In the genomic region with DNA sequence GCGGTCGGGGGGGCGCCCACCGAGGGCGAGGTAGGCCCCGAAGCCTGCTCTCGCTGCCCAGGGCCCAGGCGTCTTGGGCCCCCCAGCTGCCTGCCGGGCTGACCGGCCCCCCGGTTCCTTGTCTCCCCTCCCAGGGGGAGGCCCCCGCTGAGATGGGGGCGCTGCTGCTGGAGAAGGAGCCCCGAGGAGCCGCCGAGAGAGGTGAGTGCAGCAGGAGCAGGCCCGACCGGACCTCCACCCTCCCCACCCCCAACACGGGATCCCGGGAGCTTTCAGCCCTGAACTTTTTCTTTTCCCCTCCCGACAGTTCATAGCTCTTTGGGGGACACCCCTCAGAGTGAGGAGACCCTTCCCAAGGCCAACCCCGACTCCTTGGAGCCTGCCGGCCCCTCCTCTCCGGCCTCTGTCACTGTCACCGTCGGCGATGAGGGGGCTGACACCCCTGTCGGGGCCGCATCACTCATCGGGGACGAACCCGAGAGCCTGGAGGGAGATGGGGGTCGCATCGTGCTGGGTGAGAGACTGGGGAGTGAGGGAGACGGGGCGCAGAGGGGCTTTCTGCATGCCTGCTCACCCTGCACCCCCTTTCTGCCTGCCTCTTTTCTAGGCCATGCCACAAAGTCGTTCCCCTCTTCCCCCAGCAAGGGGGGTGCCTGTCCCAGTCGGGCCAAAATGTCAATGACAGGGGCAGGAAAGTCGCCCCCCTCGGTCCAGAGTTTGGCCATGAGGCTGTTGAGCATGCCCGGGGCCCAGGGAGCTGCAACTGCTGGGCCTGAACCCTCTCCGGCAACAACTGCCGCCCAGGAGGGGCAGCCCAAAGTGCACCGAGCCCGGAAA, we compare ENCODE assay signal across 8 mouse cellular contexts. TPM values are rescaled to one million over a fixed set of nuclear protein-coding genes. Genes with fewer than 3 reads are reported as not detected.
DNase-seq lines count a peak whose midpoint lies in the region; ATAC-seq and TF ChIP-seq lines count a peak whose summit lies in the region.

No protein-coding gene starts in this region.

- ATAC-seq in forebrain, embryonic 12.5 days (ENCODE audit: low FRiP score), result peak; percentile 2; the same call in 1 of the 2 replicates
- peak; percentile 4; the same call in 1 of the 2 replicates for ATAC-seq in hindbrain, embryonic 15.5 days (ENCODE audit: low FRiP score, low read depth)

- no peaks in the 10 kb centered on the region for H3K27me3 ChIP-seq in forebrain, embryonic 12.5 days
- H3K27me3 ChIP-seq in hindbrain, embryonic 15.5 days, result no peaks in the 10 kb centered on the region
- no peaks in the 10 kb centered on the region for H3K27me3 ChIP-seq in myocyte (ENCODE audit: control insufficient read depth, insufficient read depth, insufficient read length)

- TF ChIP-seq CTCF in left cerebral cortex, adult 2 months (IDR thresholded peaks at IDR 0.05), result no peak
- no peak for TF ChIP-seq CTCF in bone marrow, adult 2 months (IDR thresholded peaks at IDR 0.05; ENCODE audit: control insufficient read depth, insufficient read depth, low read length)

- no peak; the same call in 1 of the 2 replicates for TF ChIP-seq POLR2A in bone marrow, adult 2 months (IDR thresholded peaks at IDR 0.05; ENCODE audit: borderline replicate concordance, control insufficient read depth, low read depth, low read length)
- TF ChIP-seq POLR2A in myocyte (IDR thresholded peaks at IDR 0.05; ENCODE audit: insufficient read length, low read depth), result peak; percentile 8

- WGBS in bone marrow, adult 2 months, result 2% methylated on average over 42 of the region's 45 CpGs
- WGBS in forebrain, embryonic 12.5 days, result 2% methylated on average over 39 of the region's 45 CpGs
- WGBS in hindbrain, embryonic 15.5 days, result 0% methylated on average over 33 of the region's 45 CpGs

- peaks cover 5% of the 10 kb centered on the region for H3K4me1 ChIP-seq in bone marrow, adult 2 months (ENCODE audit: control insufficient read depth, insufficient read depth, low read length)
- peaks cover 43% of the 10 kb centered on the region for H3K4me1 ChIP-seq in forebrain, embryonic 12.5 days
- peaks cover 48% of the 10 kb centered on the region for H3K4me1 ChIP-seq in hindbrain, embryonic 15.5 days (replicated peaks)

- peak overlapping the region; percentile 87 for H3K27ac ChIP-seq in left cerebral cortex, adult 2 months
- peak overlapping the region; percentile 76 for H3K27ac ChIP-seq in bone marrow, adult 2 months (ENCODE audit: control insufficient read depth, insufficient read depth, low read depth, low read length, poor library complexity)
- peak overlapping the region; percentile 98 for H3K27ac ChIP-seq in forebrain, embryonic 12.5 days
- peak overlapping the region; percentile 98 for H3K27ac ChIP-seq in hindbrain, embryonic 15.5 days (replicated peaks)

- peak; percentile 37 to 38 for DNase-seq in left cerebral cortex, adult 2 months (ENCODE audit: extremely low spot score in 1 of 2, low spot score in 2 of 2)
- no peak for DNase-seq in left cerebral cortex, adult 8-10 months (ENCODE audit: low spot score in 2 of 2)
- peak; percentile 52 for DNase-seq in liver
- DNase-seq in thymus, postnatal 10 days (ENCODE audit: low spot score in 2 of 2), result peak; percentile 44 to 52

- H3K9ac ChIP-seq in forebrain, embryonic 12.5 days, result peak overlapping the region; percentile 99
- H3K9ac ChIP-seq in hindbrain, embryonic 15.5 days, result peak overlapping the region; percentile 99

- peak overlapping the region; percentile 70 for H3K4me3 ChIP-seq in left cerebral cortex, adult 2 months
- peak overlapping the region; percentile 84 for H3K4me3 ChIP-seq in bone marrow, adult 2 months (replicated peaks; ENCODE audit: control insufficient read depth, low read depth, low read length)
- peak overlapping the region; percentile 100 for H3K4me3 ChIP-seq in forebrain, embryonic 12.5 days (replicated peaks)
- peak overlapping the region; percentile 92 for H3K4me3 ChIP-seq in hindbrain, embryonic 15.5 days
- peak overlapping the region; percentile 91 for H3K4me3 ChIP-seq in myocyte

- H3ac ChIP-seq in myocyte (ENCODE audit: control insufficient read depth, insufficient read length), result peak overlapping the region; percentile 75

- peak overlapping the region; percentile 98 for H3K4me2 ChIP-seq in forebrain, embryonic 12.5 days
- peak overlapping the region; percentile 96 for H3K4me2 ChIP-seq in hindbrain, embryonic 15.5 days
- peak overlapping the region; percentile 80 for H3K4me2 ChIP-seq in myocyte (ENCODE audit: low read depth)

- H3K36me3 ChIP-seq in forebrain, embryonic 12.5 days (replicated peaks), result peaks cover 41% of the 10 kb centered on the region
- H3K36me3 ChIP-seq in hindbrain, embryonic 15.5 days, result peaks cover 30% of the 10 kb centered on the region
- H3K36me3 ChIP-seq in myocyte (ENCODE audit: control insufficient read depth, insufficient read depth), result peaks cover 4% of the 10 kb centered on the region

- H3K9me3 ChIP-seq in forebrain, embryonic 12.5 days, result no peaks in the 10 kb centered on the region
- H3K9me3 ChIP-seq in hindbrain, embryonic 15.5 days, result no peaks in the 10 kb centered on the region

- H3K79me2 ChIP-seq in myocyte (ENCODE audit: control insufficient read depth, insufficient read depth), result peaks cover 28% of the 10 kb centered on the region

- intact Hi-C loops in left cerebral cortex, adult 2 months (cut with DNase I), result loop anchor here (2.0 to 10.0 kb wide), 2 partner anchors 32 to 774 kb away; a partner anchor contains a TSS

TF ChIP-seq in myocyte, 11 proteins besides CTCF, POLR2A, EP300 and RAD21:
- TF ChIP-seq MYOG (IDR thresholded peaks at IDR 0.05; ENCODE audit: control insufficient read depth in 1 of 3, insufficient read depth in 1 of 3, insufficient read length in 2 of 3, low read depth in 2 of 3), result peak in 1 of 3 experiments; percentile 37
- no peak for TF ChIP-seq USF1 (IDR thresholded peaks at IDR 0.05; ENCODE audit: low read depth)

RNA-seq across cellular contexts. Expression of a gene that starts 1.0 kb away (rescaled TPM):
- 100 to 1,000 TPM; 175 to 184 TPM for total RNA-seq in left cerebral cortex, adult 2 months (2021)
- 100 to 1,000 TPM; 182 to 191 (median 185) TPM for total RNA-seq in left cerebral cortex, adult 8-10 months (2022)
- 60.6 and 104 TPM in 2 replicates for polyA plus RNA-seq in bone marrow, adult 2 months (2011; ENCODE audit: insufficient read depth, insufficient read length, low replicate concordance, missing spikeins)
- polyA plus RNA-seq in forebrain, embryonic 12.5 days (2016; fragmentation: Nextera tagmentation; extraction: Ambion mirVana), result 111 and 114 TPM in 2 replicates
- 90.9 and 96.7 TPM in 2 replicates for polyA plus RNA-seq in hindbrain, embryonic 15.5 days (2015; fragmentation: Nextera tagmentation; extraction: Ambion mirVana)
- 94.5 TPM for polyA plus RNA-seq in myocyte (2012; fragmentation: generic; extraction: Trizol)

RNA-seq across cellular contexts. Expression of a gene that starts 1.2 kb away (rescaled TPM):
- total RNA-seq in left cerebral cortex, adult 2 months (2021), result 1 to 10 TPM; 2.1 to 2.2 TPM
- total RNA-seq in left cerebral cortex, adult 8-10 months (2022), result 1 to 10 TPM; 1.6 to 5.9 (median 4.0) TPM
- 3.7 and 5.9 TPM in 2 replicates for polyA plus RNA-seq in bone marrow, adult 2 months (2011; ENCODE audit: insufficient read depth, insufficient read length, low replicate concordance, missing spikeins)
- 1.3 and 1.6 TPM in 2 replicates for polyA plus RNA-seq in forebrain, embryonic 12.5 days (2016; fragmentation: Nextera tagmentation; extraction: Ambion mirVana)
- polyA plus RNA-seq in hindbrain, embryonic 15.5 days (2015; fragmentation: Nextera tagmentation; extraction: Ambion mirVana), result 2.4 and 3.7 TPM in 2 replicates
- 0.43 TPM for polyA plus RNA-seq in myocyte (2012; fragmentation: generic; extraction: Trizol)

RNA-seq across cellular contexts. Expression of a gene that starts 15.0 kb away (rescaled TPM):
- total RNA-seq in left cerebral cortex, adult 2 months (2021), result under 1 TPM; 0.45 to 0.79 TPM
- total RNA-seq in left cerebral cortex, adult 8-10 months (2022), result under 1 TPM; 0.33 to 0.66 (median 0.51) TPM
- polyA plus RNA-seq in bone marrow, adult 2 months (2011; ENCODE audit: insufficient read depth, insufficient read length, low replicate concordance, missing spikeins), result 1.3 TPM in 1 of 2 replicates, not detected in the other
- not detected in 2 replicates for polyA plus RNA-seq in forebrain, embryonic 12.5 days (2016; fragmentation: Nextera tagmentation; extraction: Ambion mirVana)
- polyA plus RNA-seq in hindbrain, embryonic 15.5 days (2015; fragmentation: Nextera tagmentation; extraction: Ambion mirVana), result 0.09 TPM in 1 of 2 replicates, not detected in the other
- polyA plus RNA-seq in myocyte (2012; fragmentation: generic; extraction: Trizol), result 14.6 TPM

RNA-seq across cellular contexts. Expression of a gene that starts 17.4 kb away (rescaled TPM):
- total RNA-seq in left cerebral cortex, adult 2 months (2021), result not detected
- not detected for total RNA-seq in left cerebral cortex, adult 8-10 months (2022)
- polyA plus RNA-seq in bone marrow, adult 2 months (2011; ENCODE audit: insufficient read depth, insufficient read length, low replicate concordance, missing spikeins), result 2.0 TPM in 1 of 2 replicates, not detected in the other
- polyA plus RNA-seq in forebrain, embryonic 12.5 days (2016; fragmentation: Nextera tagmentation; extraction: Ambion mirVana), result not detected in 2 replicates
- polyA plus RNA-seq in hindbrain, embryonic 15.5 days (2015; fragmentation: Nextera tagmentation; extraction: Ambion mirVana), result not detected in 2 replicates
- polyA plus RNA-seq in myocyte (2012; fragmentation: generic; extraction: Trizol), result not detected

RNA-seq across cellular contexts. Expression of a gene that starts 20.0 kb away (rescaled TPM):
- total RNA-seq in left cerebral cortex, adult 2 months (2021), result 1 to 10 TPM; 6.5 to 7.4 TPM
- total RNA-seq in left cerebral cortex, adult 8-10 months (2022), result 1 to 10 TPM; 8.3 to 9.1 (median 9.0) TPM
- 2.8 and 5.7 TPM in 2 replicates for polyA plus RNA-seq in bone marrow, adult 2 months (2011; ENCODE audit: insufficient read depth, insufficient read length, low replicate concordance, missing spikeins)
- polyA plus RNA-seq in forebrain, embryonic 12.5 days (2016; fragmentation: Nextera tagmentation; extraction: Ambion mirVana), result 9.2 and 10.4 TPM in 2 replicates
- 11.9 and 12.9 TPM in 2 replicates for polyA plus RNA-seq in hindbrain, embryonic 15.5 days (2015; fragmentation: Nextera tagmentation; extraction: Ambion mirVana)
- polyA plus RNA-seq in myocyte (2012; fragmentation: generic; extraction: Trizol), result 10.2 TPM

Comparison
In these comparisons a context has a peak if more than half of its experiments do, and no peak if none do; other contexts are left out.
1. DNase-seq: peak in left cerebral cortex, adult 2 months (2 of 2), liver (single experiment) and thymus, postnatal 10 days (2 of 2); none in left cerebral cortex, adult 8-10 months (0 of 2).
2. Peak in every context shown above with its lines, with median percentiles within 50 percentile points of each other: H3K27ac ChIP-seq, H3K4me3 ChIP-seq and H3K4me2 ChIP-seq.